Mouse (Mus musculus): Measurements from ENCODE around the gene Srl.

DNA sequence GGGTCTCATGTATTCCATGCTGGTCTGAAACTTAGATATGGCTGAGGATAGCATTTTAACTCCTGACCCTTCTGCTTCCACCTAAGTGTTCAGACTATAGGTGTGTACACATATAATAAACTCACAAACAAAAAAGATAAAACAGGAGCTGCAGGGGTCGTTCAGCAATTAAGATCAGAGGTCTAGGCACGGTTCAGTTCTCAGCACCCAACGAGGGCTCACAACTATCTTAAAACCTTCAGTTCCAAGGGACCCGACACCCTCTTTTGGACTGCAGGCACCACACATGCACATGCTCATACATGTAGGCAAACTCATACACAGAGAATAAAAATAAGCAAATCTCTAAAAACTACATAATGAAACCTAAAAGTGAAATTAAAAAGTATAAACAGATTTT is 583 bp downstream of the Srl start:
- TF ChIP-seq CTCF (IDR thresholded peaks at IDR 0.05) = no peak
- TF ChIP-seq EP300 (IDR thresholded peaks at IDR 0.05) = no peak
